7 mouse cellular contexts compared by ENCODE assay signal in the genomic region with DNA sequence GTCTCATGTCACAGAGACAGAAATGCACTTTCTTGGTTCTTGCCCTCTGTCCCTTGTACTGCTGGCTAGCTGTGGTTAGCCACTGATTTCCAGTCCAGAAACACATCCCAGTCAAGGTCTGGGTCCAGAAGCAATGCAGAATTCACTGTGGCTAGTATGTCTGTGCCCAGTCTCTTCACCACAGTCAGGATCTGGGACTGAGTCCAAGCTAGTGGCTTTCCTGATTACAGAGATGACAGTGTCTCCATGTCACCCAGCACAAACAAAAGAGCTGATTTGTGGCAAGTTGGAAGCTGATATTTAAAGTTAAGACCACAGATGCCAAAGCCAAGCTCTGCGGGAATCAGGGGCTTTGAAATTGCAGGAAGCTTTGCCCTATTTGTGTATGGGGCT. TPM values are rescaled to one million over a fixed set of nuclear protein-coding genes. Genes with fewer than 3 reads are reported as not detected.
DNase-seq lines count a peak whose midpoint lies in the region; ATAC-seq and TF ChIP-seq lines count a peak whose summit lies in the region.

No protein-coding gene starts in this region.

- WGBS in forebrain, postnatal 0 days: 9% methylated on average over 1 of the region's 1 CpGs
- WGBS in neural tube, embryonic 14.5 days: 19% methylated on average over 1 of the region's 1 CpGs
- WGBS in intestine, embryonic 16.5 days: 56% methylated on average over 1 of the region's 1 CpGs

- no peak overlapping the region for H3K9ac ChIP-seq in forebrain, postnatal 0 days
- H3K9ac ChIP-seq in neural tube, embryonic 14.5 days (replicated peaks; ENCODE audit: low read depth, low read length): no peak overlapping the region
- no peak overlapping the region for H3K9ac ChIP-seq in intestine, embryonic 16.5 days (ENCODE audit: low read depth, low read length)

- peak; percentile 79 for ATAC-seq in forebrain, postnatal 0 days
- ATAC-seq in neural tube, embryonic 14.5 days (ENCODE audit: low read depth): peak; percentile 75
- ATAC-seq in intestine, embryonic 16.5 days: no peak

- no peaks in the 10 kb centered on the region for H3K27me3 ChIP-seq in forebrain, postnatal 0 days (ENCODE audit: insufficient read depth, low read length)
- no peaks in the 10 kb centered on the region for H3K27me3 ChIP-seq in neural tube, embryonic 14.5 days (ENCODE audit: control insufficient read depth, insufficient read depth, low read length)
- no peaks in the 10 kb centered on the region for H3K27me3 ChIP-seq in intestine, embryonic 16.5 days (replicated peaks; ENCODE audit: control insufficient read depth, insufficient read depth, low read length)

- H3K4me3 ChIP-seq in forebrain, postnatal 0 days (ENCODE audit: low read depth, low read length): no peak overlapping the region
- H3K4me3 ChIP-seq in neural tube, embryonic 14.5 days (ENCODE audit: low read depth, low read length): no peak overlapping the region
- no peak overlapping the region for H3K4me3 ChIP-seq in intestine, embryonic 16.5 days (ENCODE audit: low read length)

- H3K36me3 ChIP-seq in forebrain, postnatal 0 days (ENCODE audit: insufficient read depth): no peaks in the 10 kb centered on the region
- no peaks in the 10 kb centered on the region for H3K36me3 ChIP-seq in neural tube, embryonic 14.5 days (ENCODE audit: control insufficient read depth, insufficient read depth, low read length)
- H3K36me3 ChIP-seq in intestine, embryonic 16.5 days (ENCODE audit: control insufficient read depth, insufficient read depth, low read length): no peaks in the 10 kb centered on the region

- peak; percentile 12 for DNase-seq in testis, postnatal 14 days (ENCODE audit: low spot score)
- DNase-seq in testis, postnatal 10 days (ENCODE audit: low spot score): no peak
- DNase-seq in forebrain, postnatal 0 days: peak; percentile 81
- DNase-seq in layer of hippocampus, postnatal 14 days (ENCODE audit: low spot score in 2 of 2): peak; percentile 29 to 75
- DNase-seq in ovary, postnatal 36 days (ENCODE audit: low spot score): no peak

- H3K9me3 ChIP-seq in forebrain, postnatal 0 days (ENCODE audit: low read length): no peaks in the 10 kb centered on the region
- no peaks in the 10 kb centered on the region for H3K9me3 ChIP-seq in neural tube, embryonic 14.5 days (ENCODE audit: control insufficient read depth, low read length)
- no peaks in the 10 kb centered on the region for H3K9me3 ChIP-seq in intestine, embryonic 16.5 days (ENCODE audit: control insufficient read depth, low read length)

- peaks cover 15% of the 10 kb centered on the region for H3K4me1 ChIP-seq in forebrain, postnatal 0 days (ENCODE audit: insufficient read depth)
- H3K4me1 ChIP-seq in neural tube, embryonic 14.5 days (ENCODE audit: control insufficient read depth, insufficient read depth, low read length): no peaks in the 10 kb centered on the region
- H3K4me1 ChIP-seq in intestine, embryonic 16.5 days (ENCODE audit: control insufficient read depth, insufficient read depth, low read length): no peaks in the 10 kb centered on the region

- H3K27ac ChIP-seq in forebrain, postnatal 0 days (ENCODE audit: low read depth, low read length): peak overlapping the region; percentile 81
- peak overlapping the region; percentile 66; the same call in 1 of the 2 replicates for H3K27ac ChIP-seq in neural tube, embryonic 14.5 days (ENCODE audit: low read depth, low read length)
- no peak overlapping the region for H3K27ac ChIP-seq in intestine, embryonic 16.5 days (ENCODE audit: low read length)

- H3K4me2 ChIP-seq in forebrain, postnatal 0 days (ENCODE audit: low read depth): no peak overlapping the region
- H3K4me2 ChIP-seq in neural tube, embryonic 14.5 days (ENCODE audit: low read depth, low read length): no peak overlapping the region
- no peak overlapping the region for H3K4me2 ChIP-seq in intestine, embryonic 16.5 days (ENCODE audit: low read depth, low read length)

- TF ChIP-seq CTCF in forebrain, postnatal 0 days (IDR thresholded peaks at IDR 0.05; ENCODE audit: low read depth): no peak

RNA-seq across cellular contexts. Expression of a gene that starts 39.4 kb away (rescaled TPM):
- total RNA-seq in forebrain, postnatal 0 days (2014; rRNA removed): 0.92 and 1.4 TPM in 2 replicates
- polyA plus RNA-seq in forebrain, postnatal 0 days (2015; fragmentation: Nextera tagmentation; extraction: Ambion mirVana): 0.64 and 0.84 TPM in 2 replicates
- total RNA-seq in layer of hippocampus, postnatal 14 days (2021): under 1 TPM; 0.39 to 0.64 TPM
- 0.19 and 0.60 TPM in 2 replicates for polyA plus RNA-seq in neural tube, embryonic 14.5 days (2014; fragmentation: Nextera tagmentation; extraction: Ambion mirVana)
- polyA plus RNA-seq in intestine, embryonic 16.5 days (2015; fragmentation: Nextera tagmentation; extraction: Ambion mirVana): 0.06 TPM in 1 of 2 replicates, not detected in the other

Comparison
In these comparisons a context has a peak if more than half of its experiments do, and no peak if none do; other contexts are left out.
1. DNase-seq: peak in testis, postnatal 14 days (single experiment), forebrain, postnatal 0 days (single experiment) and layer of hippocampus, postnatal 14 days (2 of 2); none in testis, postnatal 10 days (single experiment) and ovary, postnatal 36 days (single experiment).